Mouse (Mus musculus): ENCODE data around the gene Kctd10.

The Kctd10 gene

DNA sequence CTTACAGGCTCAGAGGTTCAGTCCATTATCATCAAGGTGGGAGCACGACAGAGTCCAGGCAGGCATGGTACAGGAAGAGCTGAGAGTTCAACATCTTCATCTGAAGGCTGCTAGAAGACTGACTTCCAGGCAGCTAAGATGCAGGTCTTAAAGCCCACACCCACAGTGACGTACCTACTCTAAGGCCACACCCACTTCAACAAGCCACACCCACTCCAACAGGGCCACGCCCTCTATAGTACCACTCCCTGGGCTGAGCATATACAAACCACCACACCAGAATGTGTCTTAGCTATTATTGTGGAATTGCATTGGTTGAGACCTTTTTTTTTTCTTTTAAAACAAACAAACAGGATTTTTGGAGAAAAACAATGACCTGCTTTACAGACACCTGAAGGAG is 34.8 kb downstream of the Kctd10 start:
- DNase-seq (ENCODE audit: low spot score) = no peak

DNA sequence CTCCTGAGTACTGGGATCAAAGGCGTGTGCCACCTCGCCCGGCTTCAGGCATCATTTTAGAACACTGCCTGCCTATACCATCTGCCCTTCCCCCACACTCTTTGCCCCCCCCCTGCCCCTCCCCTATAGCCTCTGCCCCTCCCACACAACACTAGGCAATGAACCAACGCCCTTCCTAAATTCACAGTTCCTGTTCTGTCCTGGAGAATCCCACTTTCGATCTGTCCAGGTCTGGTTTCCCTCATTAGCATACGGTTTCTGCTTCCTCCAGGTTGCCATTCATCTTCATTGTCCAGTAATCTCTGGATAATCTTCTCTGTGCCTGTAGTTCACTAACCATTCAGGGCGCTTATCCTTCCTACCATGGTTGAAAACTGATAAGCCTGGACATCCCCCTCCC is 36.7 kb downstream of the Kctd10 start:
- DNase-seq (ENCODE audit: low spot score) = no peak

DNA sequence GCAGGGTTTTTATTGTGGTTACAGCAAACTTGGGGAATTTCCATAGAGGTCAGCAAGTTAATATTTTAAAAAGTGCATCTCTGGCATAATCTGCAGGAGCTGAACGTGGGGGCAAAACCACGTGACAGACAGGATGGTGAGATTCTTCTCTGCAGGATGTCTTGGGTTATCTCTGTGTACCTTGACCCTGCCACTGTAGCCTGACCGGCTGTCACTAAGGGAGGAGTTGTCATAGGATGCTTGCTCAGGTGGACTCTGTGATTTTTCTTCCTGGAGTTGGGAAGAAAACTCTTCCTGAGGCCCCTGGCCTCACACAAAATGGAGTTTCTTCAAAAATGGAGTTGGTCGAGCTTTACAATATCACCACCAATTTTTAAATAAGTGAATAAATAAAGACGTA is 37.3 kb downstream of the Kctd10 start:
- no peak for DNase-seq (ENCODE audit: low spot score)

DNA sequence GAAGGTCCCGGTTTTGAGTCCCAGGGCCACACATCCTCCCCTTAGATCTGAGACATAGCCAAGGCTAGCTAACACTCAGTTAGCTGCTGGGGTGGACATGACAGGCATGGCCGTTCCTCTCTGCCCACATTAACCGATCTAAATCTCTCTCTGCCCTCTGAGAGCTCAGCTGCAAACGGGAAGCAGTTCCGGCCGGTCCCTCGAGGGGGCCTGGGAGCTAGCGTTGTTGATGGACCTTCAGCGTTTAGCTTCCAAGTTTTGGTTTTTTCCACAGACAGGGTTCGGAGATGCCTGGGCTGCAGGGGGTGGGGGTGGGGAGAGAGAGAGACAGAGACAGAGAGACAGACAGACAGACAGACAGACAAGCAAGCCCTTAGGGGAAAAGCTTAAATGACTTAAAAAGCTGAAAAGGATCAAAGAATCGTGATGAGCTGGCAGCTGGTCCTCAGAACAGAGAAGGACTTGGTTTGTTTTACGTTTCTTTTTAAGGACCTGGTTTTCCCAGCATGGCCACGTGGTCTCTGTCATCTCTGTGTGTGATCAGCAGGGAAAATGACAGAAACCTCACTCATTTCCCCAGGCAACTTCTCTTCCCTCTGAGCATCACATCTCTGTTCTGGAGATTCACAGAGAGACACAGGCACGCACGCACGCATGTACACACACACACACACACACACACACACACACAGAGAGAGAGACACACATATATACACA is 56.4 kb downstream of the Kctd10 start:
- DNase-seq (ENCODE audit: low spot score) = no peak

DNA sequence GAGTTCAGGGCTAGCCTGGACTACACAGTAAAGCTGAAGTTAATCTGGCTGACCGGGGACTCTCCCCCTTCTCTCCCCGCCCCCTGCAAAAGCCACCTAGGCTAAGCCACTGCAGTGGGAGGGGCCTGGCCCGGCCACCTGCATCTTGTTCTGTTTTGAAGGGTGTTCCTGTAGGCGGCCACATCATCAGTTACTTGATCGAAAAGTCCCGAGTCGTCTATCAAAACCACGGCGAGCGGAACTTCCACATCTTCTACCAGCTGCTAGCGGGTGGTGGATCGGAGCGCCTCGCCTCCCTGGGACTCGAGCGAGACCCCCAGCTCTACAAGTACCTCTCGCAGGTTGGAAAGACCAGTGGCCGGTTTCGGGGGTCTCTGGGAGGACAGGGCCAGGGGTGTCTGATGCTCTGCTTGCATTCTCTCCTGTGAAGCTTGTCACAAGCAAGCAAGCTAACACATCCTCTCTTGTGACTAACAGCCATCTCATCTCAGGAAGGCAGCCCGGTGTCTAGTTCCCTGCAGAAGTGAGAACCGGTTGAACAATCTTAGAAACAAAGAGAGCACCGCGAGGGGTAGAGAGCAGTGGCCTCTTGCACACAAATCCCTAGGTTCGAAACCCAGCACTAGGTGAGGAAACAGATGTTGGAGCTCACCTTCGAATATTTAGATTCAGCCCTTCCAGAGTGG is 57.1 kb downstream of the Kctd10 start:
- DNase-seq (ENCODE audit: low spot score) = no peak
